Mouse (Mus musculus): Measurements from ENCODE around the gene D630039A03Rik. TPM values are rescaled to one million over a fixed set of nuclear protein-coding genes. Genes with fewer than 3 reads are reported as not detected.

Gene D630039A03Rik
- polyA plus RNA-seq, 1 experiment from 2014 or later, result 0.06 TPM

GRCm38 (mm10) chr4:57952891-57953290, 36.8 kb upstream of the D630039A03Rik start:
- no peak overlapping the region for H3K9ac ChIP-seq (replicated peaks)
- ATAC-seq (ENCODE audit: low FRiP score, low read depth), result no peak
- H3K36me3 ChIP-seq, result peaks cover 43% of the 10 kb centered on the region
- H3K9me3 ChIP-seq, result 0 out of 2 replicates have a peak, but pooled peaks cover 4% of the 10 kb centered on the region
- 0 out of 2 replicates have a peak, but pooled peaks cover 7% of the 10 kb centered on the region for H3K27me3 ChIP-seq
- 97% methylated on average over 1 of the region's 1 CpGs for WGBS
- no peak overlapping the region for H3K4me3 ChIP-seq
- no peak overlapping the region for H3K4me2 ChIP-seq (replicated peaks)
- H3K4me1 ChIP-seq, result peaks cover 26% of the 10 kb centered on the region
- no peak overlapping the region for H3K27ac ChIP-seq (replicated peaks)

- Histone ChIP-seq H3K4me3 (no peak overlapping the region), H3K4me2 (replicated peaks) (no peak overlapping the region), H3K4me1 (peaks cover 26% of the 10 kb centered on the region), H3K9ac (replicated peaks) (no peak overlapping the region), H3K27me3 (0 out of 2 replicates have a peak, but pooled peaks cover 3% of the 10 kb centered on the region), H3K27ac (replicated peaks) (no peak overlapping the region), H3K36me3 (peaks cover 48% of the 10 kb centered on the region), H3K9me3 (0 out of 2 replicates have a peak, but pooled peaks cover 4% of the 10 kb centered on the region)
- ATAC-seq (ENCODE audit: low FRiP score, low read depth), result no peak
- 89% methylated on average over 3 of the region's 3 CpGs for WGBS
Measured at GRCm38 (mm10) chr4:57952416-57952815, 36.3 kb upstream of the D630039A03Rik start.

DNA sequence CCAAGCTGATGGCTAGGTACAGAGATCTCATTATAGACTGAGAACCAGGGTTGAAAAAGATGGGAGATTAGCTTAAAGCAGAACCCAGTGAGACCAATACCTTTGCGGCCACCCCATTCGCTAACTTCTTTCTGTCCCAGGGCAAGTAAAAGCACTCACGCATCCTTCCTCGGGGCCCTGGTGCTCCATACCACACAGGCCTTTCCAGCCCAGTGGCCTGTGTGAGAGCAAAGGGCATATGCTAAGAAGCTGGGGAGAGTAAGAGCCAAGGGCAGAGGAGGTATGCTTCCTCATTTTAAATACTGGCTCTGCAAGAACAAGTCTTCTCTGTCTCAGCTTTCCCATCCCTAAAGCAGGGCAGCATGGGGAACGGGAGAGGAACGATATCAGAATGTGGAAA, 33.8 kb upstream of the D630039A03Rik start:
- H3K4me2 ChIP-seq (replicated peaks), result no peak overlapping the region
- no peak overlapping the region for H3K27ac ChIP-seq (replicated peaks)

DNA sequence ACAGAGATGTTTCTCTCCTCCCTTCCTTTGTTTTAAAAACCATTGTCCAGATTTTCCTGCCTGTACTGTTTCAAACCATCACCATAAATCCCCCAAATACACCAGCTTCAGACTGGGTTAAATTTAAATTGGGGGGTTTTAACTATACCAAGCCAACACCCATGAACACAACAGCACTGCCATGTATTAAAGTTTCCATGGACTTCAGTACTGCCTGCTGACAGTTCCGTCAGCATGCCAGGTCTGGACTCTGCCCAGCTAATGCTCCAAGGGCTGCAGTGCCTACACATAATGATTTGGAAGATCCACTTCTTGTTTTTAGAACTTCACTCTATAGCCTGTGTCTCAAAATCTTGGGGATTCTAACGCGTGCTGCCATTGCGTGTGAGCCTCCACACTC, 31.4 kb upstream of the D630039A03Rik start:
- Histone ChIP-seq H3K36me3 (peaks cover 81% of the 10 kb centered on the region), H3K4me1 (no peaks in the 10 kb centered on the region), H3K27ac (replicated peaks) (no peak overlapping the region), H3K27me3 (no peaks in the 10 kb centered on the region), H3K9me3 (0 out of 2 replicates have a peak, but pooled peaks cover 4% of the 10 kb centered on the region), H3K4me3 (no peak overlapping the region), H3K4me2 (replicated peaks) (no peak overlapping the region), H3K9ac (replicated peaks) (no peak overlapping the region)
- ATAC-seq (ENCODE audit: low FRiP score, low read depth), result no peak
- WGBS, result 96% methylated on average over 4 of the region's 4 CpGs

More for the DNA sequence above, 33.8 kb upstream of the D630039A03Rik start:
- 88% methylated on average over 6 of the region's 6 CpGs for WGBS
- no peak overlapping the region for H3K9ac ChIP-seq (replicated peaks)
- 0 out of 2 replicates have a peak, but pooled peaks cover 4% of the 10 kb centered on the region for H3K9me3 ChIP-seq
- H3K27me3 ChIP-seq, result no peaks in the 10 kb centered on the region
- no peak overlapping the region for H3K4me3 ChIP-seq
- H3K4me1 ChIP-seq, result peaks cover 12% of the 10 kb centered on the region; the same call in 1 of the 2 replicates
- ATAC-seq (ENCODE audit: low FRiP score, low read depth), result no peak
- H3K36me3 ChIP-seq, result peaks cover 58% of the 10 kb centered on the region

- H3K36me3 ChIP-seq, result peaks cover 82% of the 10 kb centered on the region
- H3K4me3 ChIP-seq, result no peak overlapping the region
- WGBS, result 88% methylated on average over 10 of the region's 10 CpGs
- ATAC-seq (ENCODE audit: low FRiP score, low read depth), result no peak
- H3K4me2 ChIP-seq (replicated peaks), result no peak overlapping the region
- H3K9me3 ChIP-seq, result 0 out of 2 replicates have a peak, but pooled peaks cover 4% of the 10 kb centered on the region
- H3K9ac ChIP-seq (replicated peaks), result no peak overlapping the region
- H3K27ac ChIP-seq (replicated peaks), result no peak overlapping the region
- H3K4me1 ChIP-seq, result no peaks in the 10 kb centered on the region
- H3K27me3 ChIP-seq, result no peaks in the 10 kb centered on the region
Measured at GRCm38 (mm10) chr4:57947036-57947435, 30.9 kb upstream of the D630039A03Rik start.

DNA sequence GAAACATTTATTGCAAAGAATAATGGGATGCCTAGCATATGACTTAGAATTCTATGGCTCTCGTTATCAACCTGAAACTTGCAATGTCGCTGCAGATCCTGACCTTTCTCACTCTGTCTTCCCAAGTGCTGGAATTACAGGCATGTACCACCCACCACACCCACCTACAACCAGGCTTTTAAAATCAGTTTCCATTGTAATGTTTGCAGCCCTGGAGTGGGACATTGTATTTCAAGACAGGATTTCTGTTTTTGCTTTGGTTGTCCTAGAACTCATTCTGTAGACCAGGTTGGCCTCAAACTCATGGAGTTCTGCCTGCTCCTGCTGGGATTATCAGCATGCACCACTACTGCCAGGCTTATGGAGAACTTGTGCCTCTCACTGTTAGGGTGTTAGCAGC, 26.8 kb upstream of the D630039A03Rik start:
- Histone ChIP-seq H3K9me3 (no peaks in the 10 kb centered on the region), H3K9ac (replicated peaks) (no peak overlapping the region), H3K27me3 (no peaks in the 10 kb centered on the region), H3K4me2 (replicated peaks) (no peak overlapping the region), H3K27ac (replicated peaks) (no peak overlapping the region), H3K36me3 (peaks cover 42% of the 10 kb centered on the region), H3K4me3 (no peak overlapping the region), H3K4me1 (no peaks in the 10 kb centered on the region)
- ATAC-seq (ENCODE audit: low FRiP score, low read depth), result no peak
- 90% methylated on average over 2 of the region's 2 CpGs for WGBS

GRCm38 (mm10) chr4:57940631-57941030, 24.5 kb upstream of the D630039A03Rik start:
- no peak for ATAC-seq (ENCODE audit: low FRiP score, low read depth)
- H3K36me3 ChIP-seq, result peaks cover 28% of the 10 kb centered on the region
- 86% methylated on average over 4 of the region's 4 CpGs for WGBS

GRCm38 (mm10) chr4:57937292-57937691, 21.2 kb upstream of the D630039A03Rik start:
- no peaks in the 10 kb centered on the region for H3K4me1 ChIP-seq
- no peak overlapping the region for H3K27ac ChIP-seq (replicated peaks)
- 85% methylated on average over 6 of the region's 6 CpGs for whole genome bisulfite sequencing
- H3K9me3 ChIP-seq, result no peaks in the 10 kb centered on the region
- H3K4me2 ChIP-seq (replicated peaks), result no peak overlapping the region
- no peak overlapping the region for H3K9ac ChIP-seq (replicated peaks)
- 0 out of 2 replicates have a peak, but pooled peaks cover 2% of the 10 kb centered on the region for H3K36me3 ChIP-seq
- H3K4me3 ChIP-seq, result no peak overlapping the region
- H3K27me3 ChIP-seq, result no peaks in the 10 kb centered on the region
- ATAC-seq (ENCODE audit: low FRiP score, low read depth), result no peak

More at GRCm38 (mm10) chr4:57940631-57941030, 24.5 kb upstream of the D630039A03Rik start:
- H3K4me3 ChIP-seq, result no peak overlapping the region
- H3K4me1 ChIP-seq, result no peaks in the 10 kb centered on the region
- H3K4me2 ChIP-seq (replicated peaks), result no peak overlapping the region
- H3K9ac ChIP-seq (replicated peaks), result no peak overlapping the region
- H3K9me3 ChIP-seq, result no peaks in the 10 kb centered on the region
- H3K27ac ChIP-seq (replicated peaks), result no peak overlapping the region
- H3K27me3 ChIP-seq, result no peaks in the 10 kb centered on the region

GRCm38 (mm10) chr4:57934181-57934580, 18.1 kb upstream of the D630039A03Rik start:
- ATAC-seq (ENCODE audit: low FRiP score, low read depth), result no peak
- Histone ChIP-seq H3K9me3 (no peaks in the 10 kb centered on the region), H3K4me3 (no peak overlapping the region), H3K27ac (replicated peaks) (no peak overlapping the region), H3K4me2 (replicated peaks) (no peak overlapping the region), H3K36me3 (no peaks in the 10 kb centered on the region), H3K4me1 (no peaks in the 10 kb centered on the region), H3K27me3 (no peaks in the 10 kb centered on the region), H3K9ac (replicated peaks) (no peak overlapping the region)
- 76% methylated on average over 5 of the region's 5 CpGs for WGBS

- 80% methylated on average over 5 of the region's 5 CpGs for WGBS
- ATAC-seq (ENCODE audit: low FRiP score, low read depth), result no peak
- H3K4me3 ChIP-seq, result no peak overlapping the region
- no peak overlapping the region for H3K9ac ChIP-seq (replicated peaks)
- no peaks in the 10 kb centered on the region for H3K4me1 ChIP-seq
- H3K9me3 ChIP-seq, result no peaks in the 10 kb centered on the region
- H3K4me2 ChIP-seq (replicated peaks), result no peak overlapping the region
- H3K27me3 ChIP-seq, result no peaks in the 10 kb centered on the region
- no peaks in the 10 kb centered on the region for H3K36me3 ChIP-seq
- H3K27ac ChIP-seq (replicated peaks), result no peak overlapping the region
Measured at GRCm38 (mm10) chr4:57930559-57931170, 14.6 kb upstream of the D630039A03Rik start.

GRCm38 (mm10) chr4:57927464-57928205, 11.5 kb upstream of the D630039A03Rik start:
- no peak overlapping the region for H3K9ac ChIP-seq (replicated peaks)
- no peaks in the 10 kb centered on the region for H3K36me3 ChIP-seq
- no peaks in the 10 kb centered on the region for H3K9me3 ChIP-seq
- WGBS, result 25% methylated on average over 3 of the region's 3 CpGs
- no peak overlapping the region for H3K27ac ChIP-seq (replicated peaks)
- no peak overlapping the region for H3K4me2 ChIP-seq (replicated peaks)
- H3K4me1 ChIP-seq, result peaks cover 2% of the 10 kb centered on the region; the same call in 1 of the 2 replicates
- no peak overlapping the region for H3K4me3 ChIP-seq
- 0 out of 2 replicates have a peak, but pooled peaks have one; percentile 30 for ATAC-seq (ENCODE audit: low FRiP score, low read depth)
- H3K27me3 ChIP-seq, result no peaks in the 10 kb centered on the region

- ATAC-seq (ENCODE audit: low FRiP score, low read depth), result no peak
- Histone ChIP-seq H3K9me3 (no peaks in the 10 kb centered on the region), H3K27ac (replicated peaks) (no peak overlapping the region), H3K4me1 (peaks cover 13% of the 10 kb centered on the region), H3K36me3 (no peaks in the 10 kb centered on the region), H3K9ac (replicated peaks) (no peak overlapping the region), H3K4me3 (no peak overlapping the region), H3K4me2 (replicated peaks) (no peak overlapping the region), H3K27me3 (no peaks in the 10 kb centered on the region)
- WGBS, result 83% methylated on average over 6 of the region's 6 CpGs
Measured at GRCm38 (mm10) chr4:57924556-57925071, 8.5 kb upstream of the D630039A03Rik start.
